Mouse (Mus musculus) stomach, embryonic 16.5 days (tissue): ENCODE data around the gene C2. TPM values are rescaled to one million over a fixed set of nuclear protein-coding genes. Genes with fewer than 3 reads are reported as not detected.
A peak's percentile ranks its signal among the peaks of the same experiment; 100 is the strongest.

ENCODE experiments used
- ATAC-seq: fragments of 200-750 bp; cut with Nextera tagmentation; 2 replicates; pipeline ENCODE4 v1.8.0; 2017; ENCODE audit warnings: moderate number of reproducible peaks, moderate TSS enrichment; ENCODE audit not compliant: insufficient read depth, low FRiP score
- H3K27ac ChIP-seq: fragments of 300-500 bp; sonication (generic); 2 replicates; pipeline ENCODE4 v1.5.1; 2014; ENCODE audit warnings: low read length
- H3K27me3 ChIP-seq: fragments of 300-500 bp; sonication (generic); 2 replicates; pipeline ENCODE4 v1.6.1; 2014; ENCODE audit warnings: low read length, control low read depth, mixed read lengths; ENCODE audit not compliant: control insufficient read depth, insufficient read depth
- H3K36me3 ChIP-seq: fragments of 300-500 bp; sonication (generic); 2 replicates; pipeline ENCODE4 v1.6.1; 2014; ENCODE audit warnings: low read length; ENCODE audit not compliant: control insufficient read depth, insufficient read depth
- H3K4me1 ChIP-seq: fragments of 300-500 bp; sonication (generic); 2 replicates; pipeline ENCODE4 v1.6.1; 2014; ENCODE audit warnings: low read length, control low read depth, mixed read lengths; ENCODE audit not compliant: control insufficient read depth, insufficient read depth
- H3K4me2 ChIP-seq: fragments of 300-500 bp; sonication (generic); 2 replicates; pipeline ENCODE4 v1.6.1; 2014; ENCODE audit warnings: low read depth, low read length, mixed read lengths
- H3K4me3 ChIP-seq: fragments of 300-500 bp; sonication (generic); replicated peaks from 2 replicates; pipeline ENCODE4 v1.5.1; 2014; ENCODE audit warnings: mild to moderate bottlenecking, low read length
- H3K9ac ChIP-seq: fragments of 300-500 bp; sonication (generic); 2 replicates; pipeline ENCODE4 v1.6.1; 2014; ENCODE audit warnings: low read length
- H3K9me3 ChIP-seq: fragments of 300-500 bp; sonication (generic); replicated peaks from 2 replicates; pipeline ENCODE4 v1.6.1; 2016; ENCODE audit warnings: low read length, control low read depth; ENCODE audit not compliant: control insufficient read depth
- WGBS: fragments of 180-500 bp; shearing (Covaris S2); extraction: QIAGEN DNeasy Blood & Tissue Kit; methylation state at CpG from one replicate; pipeline ENCODE4 v1.1.7; 2014; 5-methylcytosine and 5-hydroxymethylcytosine counted together
- polyA plus RNA-seq: library from polyadenylated mRNA; unstranded; fragments of >200 nt; fragmentation: Nextera tagmentation; extraction: Ambion mirVana; gene quantifications from 2 replicates; pipeline ENCODE4 v1.2.1, GENCODE M21; 2015

Gene C2
- polyA plus RNA-seq, 1 experiment from 2014 or later, result 5.5 TPM

GRCm38 (mm10) chr17:34874321-34874720, 23.7 kb downstream of the C2 start:
- no peak for ATAC-seq
- no peaks in the 10 kb centered on the region for H3K9me3 ChIP-seq
- no peak overlapping the region for H3K4me2 ChIP-seq
- 84% methylated on average over 6 of the region's 6 CpGs for WGBS
- H3K27ac ChIP-seq, result no peak overlapping the region
- no peaks in the 10 kb centered on the region for H3K27me3 ChIP-seq
- H3K9ac ChIP-seq, result no peak overlapping the region
- H3K36me3 ChIP-seq, result no peaks in the 10 kb centered on the region
- H3K4me3 ChIP-seq, result no peak overlapping the region
- H3K4me1 ChIP-seq, result no peaks in the 10 kb centered on the region

- no peak overlapping the region for H3K4me2 ChIP-seq
- no peaks in the 10 kb centered on the region for H3K36me3 ChIP-seq
- no peak overlapping the region for H3K4me3 ChIP-seq
- H3K27me3 ChIP-seq, result no peaks in the 10 kb centered on the region
- H3K4me1 ChIP-seq, result 0 out of 2 replicates have a peak, but pooled peaks cover 7% of the 10 kb centered on the region
- no peak overlapping the region for H3K27ac ChIP-seq
- no peak for ATAC-seq
- no peak overlapping the region for H3K9ac ChIP-seq
- H3K9me3 ChIP-seq, result no peaks in the 10 kb centered on the region
- 55% methylated on average over 7 of the region's 7 CpGs for WGBS
Measured at GRCm38 (mm10) chr17:34865981-34866380, 32.1 kb downstream of the C2 start.

DNA sequence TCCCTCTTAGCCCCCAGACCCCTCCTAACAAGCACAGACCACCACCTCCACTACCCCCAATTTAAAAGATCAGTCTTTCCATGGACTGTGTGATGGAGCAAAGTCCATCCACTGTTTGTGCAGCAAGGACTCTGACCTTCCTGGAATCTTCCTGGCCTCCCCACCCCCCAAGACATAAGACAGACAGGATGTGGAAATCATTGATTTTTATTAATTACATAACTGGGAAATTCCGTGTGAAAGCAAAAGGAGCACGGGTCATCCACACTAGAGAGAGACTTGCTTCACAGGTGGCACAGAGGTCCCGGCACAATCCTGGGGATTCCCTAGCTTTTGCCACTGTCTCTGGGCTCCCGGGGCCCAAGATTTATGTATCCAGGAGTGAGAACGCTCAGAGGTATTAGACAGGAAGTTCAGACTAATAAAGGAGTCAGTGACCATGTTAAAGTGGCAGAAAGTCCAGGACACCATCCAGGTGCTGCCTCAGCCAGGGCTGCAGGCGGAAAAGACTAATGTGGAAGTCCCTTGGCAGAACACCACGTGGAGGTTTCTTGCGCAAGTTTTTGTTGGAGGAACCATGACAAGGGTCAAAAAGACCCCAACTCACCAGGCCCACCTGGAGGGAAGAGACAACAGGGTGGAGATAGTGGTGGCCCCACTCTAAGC, 35.5 kb downstream of the C2 start, which contains the start of gene Cfb:
TSS of gene Cfb (minus strand) at position 103 of the 666 bp plus-strand sequence.
- 39% methylated on average over 8 of the region's 8 CpGs for WGBS
- H3K4me2 ChIP-seq, result peak within 1 kb of the TSS; percentile 22
- H3K9ac ChIP-seq, result peak within 1 kb of the TSS; percentile 38; the same call in 1 of the 2 replicates
- peak within 1 kb of the TSS; percentile 43; the same call in 1 of the 2 replicates for H3K27ac ChIP-seq
- ATAC-seq, result peak; percentile 45; the same call in 1 of the 2 replicates
- 0 out of 2 replicates have a peak, but pooled peaks cover 7% of the 10 kb centered on the region for H3K4me1 ChIP-seq
- no peak within 1 kb of the TSS for H3K4me3 ChIP-seq
- no peaks in the 10 kb centered on the region for H3K27me3 ChIP-seq
- peaks cover 4% of the 10 kb centered on the region; the same call in 1 of the 2 replicates for H3K36me3 ChIP-seq
- no peaks in the 10 kb centered on the region for H3K9me3 ChIP-seq

- H3K4me3 ChIP-seq, result no peak overlapping the region
- no peaks in the 10 kb centered on the region for H3K27me3 ChIP-seq
- H3K9ac ChIP-seq, result peak overlapping the region; percentile 38; the same call in 1 of the 2 replicates
- peaks cover 4% of the 10 kb centered on the region; the same call in 1 of the 2 replicates for H3K36me3 ChIP-seq
- peak overlapping the region; percentile 43; the same call in 1 of the 2 replicates for H3K27ac ChIP-seq
- H3K9me3 ChIP-seq, result no peaks in the 10 kb centered on the region
- 0 out of 2 replicates have a peak, but pooled peaks cover 7% of the 10 kb centered on the region for H3K4me1 ChIP-seq
- WGBS, result 57% methylated on average over 13 of the region's 13 CpGs
- peak; percentile 51; the same call in 1 of the 2 replicates for ATAC-seq
- peak overlapping the region; percentile 22 for H3K4me2 ChIP-seq
Measured at GRCm38 (mm10) chr17:34861704-34862415, 36.2 kb downstream of the C2 start.

DNA sequence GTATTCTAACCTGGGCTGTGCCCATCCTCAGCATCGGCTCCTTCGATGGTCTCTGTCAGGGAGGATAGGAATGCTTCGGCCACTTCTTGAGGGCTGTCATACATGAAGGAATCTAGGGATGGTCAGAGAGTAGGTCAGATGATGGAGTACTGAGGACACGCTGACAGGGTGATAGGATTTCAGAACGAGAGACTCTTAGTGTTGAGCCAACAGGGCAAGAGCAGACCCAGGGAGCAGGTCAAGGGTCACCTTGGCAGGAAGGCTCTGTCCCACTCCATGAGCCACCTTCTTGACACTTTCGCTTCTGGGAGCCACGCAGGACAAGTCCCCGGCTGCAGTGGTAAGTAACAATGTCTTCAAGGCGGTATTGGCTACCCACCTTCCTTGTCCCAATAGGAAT, 37.6 kb downstream of the C2 start:
- no peak for ATAC-seq
- Histone ChIP-seq H3K9ac (no peak overlapping the region), H3K4me3 (no peak overlapping the region), H3K4me1 (0 out of 2 replicates have a peak, but pooled peaks cover 7% of the 10 kb centered on the region), H3K27me3 (no peaks in the 10 kb centered on the region), H3K27ac (no peak overlapping the region), H3K36me3 (peaks cover 4% of the 10 kb centered on the region; the same call in 1 of the 2 replicates), H3K9me3 (no peaks in the 10 kb centered on the region), H3K4me2 (no peak overlapping the region)
- whole genome bisulfite sequencing, result 81% methylated on average over 9 of the region's 9 CpGs

GRCm38 (mm10) chr17:34858670-34859069, 39.4 kb downstream of the C2 start:
- peaks cover 4% of the 10 kb centered on the region; the same call in 1 of the 2 replicates for H3K36me3 ChIP-seq
- 77% methylated on average over 4 of the region's 4 CpGs for WGBS

GRCm38 (mm10) chr17:34855825-34856224, 42.2 kb downstream of the C2 start:
- no peak overlapping the region for H3K4me2 ChIP-seq
- H3K27ac ChIP-seq, result no peak overlapping the region
- WGBS, result 36% methylated on average over 3 of the region's 3 CpGs
- no peak for ATAC-seq
- H3K4me1 ChIP-seq, result peaks cover 8% of the 10 kb centered on the region
- peaks cover 8% of the 10 kb centered on the region; the same call in 1 of the 2 replicates for H3K36me3 ChIP-seq
- no peaks in the 10 kb centered on the region for H3K9me3 ChIP-seq
- H3K27me3 ChIP-seq, result no peaks in the 10 kb centered on the region
- no peak overlapping the region for H3K4me3 ChIP-seq
- no peak overlapping the region for H3K9ac ChIP-seq

More at GRCm38 (mm10) chr17:34858670-34859069, 39.4 kb downstream of the C2 start:
- Histone ChIP-seq H3K4me2 (no peak overlapping the region), H3K9ac (no peak overlapping the region), H3K9me3 (no peaks in the 10 kb centered on the region), H3K4me3 (no peak overlapping the region), H3K27ac (no peak overlapping the region), H3K4me1 (0 out of 2 replicates have a peak, but pooled peaks cover 7% of the 10 kb centered on the region), H3K27me3 (no peaks in the 10 kb centered on the region)
- no peak for ATAC-seq

- no peak for ATAC-seq
- Histone ChIP-seq H3K9ac (no peak overlapping the region), H3K27me3 (no peaks in the 10 kb centered on the region), H3K4me3 (no peak overlapping the region), H3K36me3 (peaks cover 8% of the 10 kb centered on the region; the same call in 1 of the 2 replicates), H3K4me1 (peaks cover 10% of the 10 kb centered on the region), H3K27ac (no peak overlapping the region), H3K4me2 (no peak overlapping the region), H3K9me3 (no peaks in the 10 kb centered on the region)
- WGBS, result 75% methylated on average over 3 of the region's 3 CpGs
Measured at GRCm38 (mm10) chr17:34854761-34855160, 43.3 kb downstream of the C2 start.

GRCm38 (mm10) chr17:34853511-34853910, 44.6 kb downstream of the C2 start:
- Histone ChIP-seq H3K27me3 (no peaks in the 10 kb centered on the region), H3K4me3 (no peak overlapping the region), H3K36me3 (peaks cover 8% of the 10 kb centered on the region; the same call in 1 of the 2 replicates)

More at GRCm38 (mm10) chr17:34853511-34853910, 44.6 kb downstream of the C2 start:
- no peak for ATAC-seq
- Histone ChIP-seq H3K4me2 (no peak overlapping the region), H3K4me1 (peaks cover 16% of the 10 kb centered on the region), H3K27ac (no peak overlapping the region), H3K9me3 (no peaks in the 10 kb centered on the region), H3K9ac (no peak overlapping the region)
- 72% methylated on average over 8 of the region's 8 CpGs for WGBS
